Mouse (Mus musculus) MN1 (cell line): ENCODE measurements around the gene Olfr1458.

Experiments used
- DNase-seq: peaks from one replicate; pipeline ENCODE4 v3.0.0-alpha.2; 2016; ENCODE audit warnings: low spot score

Gene Olfr1458

GRCm38 (mm10) chr19:13106675-13107074, at the start of gene Olfr1458:
Olfr1458 (minus strand) TSS chr19:13106775.
- no peak for DNase-seq

- DNase-seq = no peak
These were observed 42.9 kb upstream of the Olfr1458 start, which contains the start of gene Olfr1459 for GRCm38 (mm10) chr19:13149449-13149848. Olfr1459 (minus strand) TSS chr19:13149549.

GRCm38 (mm10) chr19:13097791-13098190, 8.8 kb downstream of the Olfr1458 start, which contains the start of gene Olfr1457:
Olfr1457 (minus strand) TSS chr19:13097891.
- no peak for DNase-seq

- no peak for DNase-seq
These were observed 12.7 kb downstream of the Olfr1458 start for GRCm38 (mm10) chr19:13093908-13094307.

- DNase-seq = no peak
These were observed 46.3 kb downstream of the Olfr1458 start, which contains the start of gene Olfr1454 for GRCm38 (mm10) chr19:13060310-13060709. Olfr1454 (plus strand) TSS chr19:13060610.
